Mouse (Mus musculus): ENCODE results near the gene Grid1. TPM values are rescaled to one million over a fixed set of nuclear protein-coding genes. Genes with fewer than 3 reads are reported as not detected.
A peak's percentile ranks its signal among the peaks of the same experiment; 100 is the strongest.

The Grid1 gene
- polyA plus RNA-seq, 1 experiment from 2014 or later, result 0.05 TPM

MicroRNA genes within 50 kb of the gene (microRNA counts, 519-probe panel; counts per million panel counts)
- 473 counts per million, percentile 71 among the panel's probes with 10 or more counts for microRNA mmu-miR-346

Small RNA genes lying within 50 kb of the gene (microRNA-seq; reads per million reads assigned to microRNA genes)
- gene Mir346 (ENCODE audit: borderline number of aligned reads), result 12.1 reads per million, percentile 20 among the genes with 10 or more reads in this experiment

Other genes with a start within 250 kb of the Grid1 start
- gene Ldb3, start 231.4 kb upstream of the Grid1 start, polyA plus RNA-seq (2015; fragmentation: Nextera tagmentation; extraction: Ambion mirVana), result 0.29 and 0.39 TPM in 2 replicates
- not detected in 2 replicates for gene Opn4, start 220.0 kb upstream of the Grid1 start, polyA plus RNA-seq (2015; fragmentation: Nextera tagmentation; extraction: Ambion mirVana)
- 38.3 and 49.7 TPM in 2 replicates for gene Wapl, start 146.2 kb upstream of the Grid1 start, polyA plus RNA-seq (2015; fragmentation: Nextera tagmentation; extraction: Ambion mirVana)

All from thymus, postnatal 0 days (tissue).